Mouse (Mus musculus) lung, embryonic 16.5 days (tissue): Measurements from ENCODE around the gene Tgfbr3. TPM values are rescaled to one million over a fixed set of nuclear protein-coding genes. Genes with fewer than 3 reads are reported as not detected.

Source experiments
- ATAC-seq: fragments of 200-750 bp; cut with Nextera tagmentation; 2 replicates; pipeline ENCODE4 v1.8.0; 2017; ENCODE audit warnings: low read depth, mild to moderate bottlenecking, moderate library complexity
- H3K27ac ChIP-seq: fragments of 300-500 bp; sonication (generic); 2 replicates; pipeline ENCODE4 v1.5.1; 2014; ENCODE audit warnings: mild to moderate bottlenecking, control low read depth, low read length
- H3K27me3 ChIP-seq: fragments of 300-500 bp; sonication (generic); 2 replicates; pipeline ENCODE4 v1.6.1; 2014; ENCODE audit warnings: low read depth, low read length, mixed read lengths; ENCODE audit not compliant: control insufficient read depth, insufficient read depth
- H3K36me3 ChIP-seq: fragments of 300-500 bp; sonication (generic); 2 replicates; pipeline ENCODE4 v1.6.1; 2014; ENCODE audit warnings: low read length; ENCODE audit not compliant: control insufficient read depth, insufficient read depth
- H3K4me1 ChIP-seq: fragments of 300-500 bp; sonication (generic); replicated peaks from 2 replicates; pipeline ENCODE4 v1.6.1; 2014; ENCODE audit warnings: low read length, mixed read lengths; ENCODE audit not compliant: control insufficient read depth, insufficient read depth
- H3K4me2 ChIP-seq: fragments of 300-500 bp; sonication (generic); 2 replicates; pipeline ENCODE4 v1.6.1; 2014; ENCODE audit warnings: low read depth, low read length, control low read depth
- H3K4me3 ChIP-seq: fragments of 300-500 bp; sonication (generic); 2 replicates; pipeline ENCODE4 v1.5.1; 2014; ENCODE audit warnings: mild to moderate bottlenecking, low read length, control low read depth
- H3K9ac ChIP-seq: fragments of 300-500 bp; sonication (generic); 2 replicates; pipeline ENCODE4 v1.6.1; 2014; ENCODE audit warnings: low read length, control low read depth
- H3K9me3 ChIP-seq: fragments of 300-500 bp; sonication (generic); 2 replicates; pipeline ENCODE4 v1.6.1; 2016; ENCODE audit warnings: low read length; ENCODE audit not compliant: control insufficient read depth
- WGBS: fragments of 180-500 bp; shearing (Covaris S2); extraction: QIAGEN DNeasy Blood & Tissue Kit; methylation state at CpG from one replicate; pipeline ENCODE4 v1.1.7; 2014; 5-methylcytosine and 5-hydroxymethylcytosine counted together
- polyA plus RNA-seq: library from polyadenylated mRNA; unstranded; fragments of >200 nt; fragmentation: Nextera tagmentation; extraction: Ambion mirVana; gene quantifications from 2 replicates; pipeline ENCODE4 v1.2.1, GENCODE M21; 2015

The Tgfbr3 gene
- polyA plus RNA-seq, 1 experiment from 2014 or later, result 29.1 TPM

GRCm38 (mm10) chr5:107285563-107285962 lies 3.9 kb downstream of the Tgfbr3 start:
- Histone ChIP-seq H3K4me3 (no peak overlapping the region), H3K27me3 (no peaks in the 10 kb centered on the region), H3K9me3 (peaks cover 1% of the 10 kb centered on the region; the same call in 1 of the 2 replicates), H3K9ac (no peak overlapping the region), H3K36me3 (no peaks in the 10 kb centered on the region), H3K4me2 (no peak overlapping the region), H3K4me1 (peaks cover 14% of the 10 kb centered on the region), H3K27ac (no peak overlapping the region)
- no peak for ATAC-seq
- 73% methylated on average over 6 of the region's 6 CpGs for WGBS

- H3K36me3 ChIP-seq, result no peaks in the 10 kb centered on the region
- H3K27me3 ChIP-seq, result no peaks in the 10 kb centered on the region
- no peak overlapping the region for H3K4me3 ChIP-seq
- H3K27ac ChIP-seq, result no peak overlapping the region
- H3K9ac ChIP-seq, result no peak overlapping the region
- H3K9me3 ChIP-seq, result peaks cover 3% of the 10 kb centered on the region; the same call in 1 of the 2 replicates
- WGBS, result 62% methylated on average over 10 of the region's 10 CpGs
- ATAC-seq, result no peak
- H3K4me1 ChIP-seq, result peaks cover 10% of the 10 kb centered on the region
- H3K4me2 ChIP-seq, result no peak overlapping the region
Measured at GRCm38 (mm10) chr5:107283935-107284524, 5.4 kb downstream of the Tgfbr3 start.

- peaks cover 10% of the 10 kb centered on the region; the same call in 1 of the 2 replicates for H3K4me1 ChIP-seq
- H3K9me3 ChIP-seq, result peaks cover 3% of the 10 kb centered on the region; the same call in 1 of the 2 replicates
- H3K36me3 ChIP-seq, result no peaks in the 10 kb centered on the region
- H3K27ac ChIP-seq, result no peak overlapping the region
- WGBS, result 74% methylated on average over 9 of the region's 9 CpGs
- H3K9ac ChIP-seq, result no peak overlapping the region
- H3K4me2 ChIP-seq, result no peak overlapping the region
- no peak overlapping the region for H3K4me3 ChIP-seq
- no peaks in the 10 kb centered on the region for H3K27me3 ChIP-seq
- ATAC-seq, result no peak
Measured at GRCm38 (mm10) chr5:107282561-107283307, 6.7 kb downstream of the Tgfbr3 start.

GRCm38 (mm10) chr5:107279263-107279662 lies 10.2 kb downstream of the Tgfbr3 start:
- H3K4me1 ChIP-seq, result peaks cover 8% of the 10 kb centered on the region
- no peak overlapping the region for H3K9ac ChIP-seq
- ATAC-seq, result no peak
- H3K27me3 ChIP-seq, result no peaks in the 10 kb centered on the region
- no peak overlapping the region for H3K27ac ChIP-seq
- H3K4me3 ChIP-seq, result no peak overlapping the region
- WGBS, result 52% methylated on average over 4 of the region's 4 CpGs
- H3K4me2 ChIP-seq, result no peak overlapping the region
- H3K36me3 ChIP-seq, result no peaks in the 10 kb centered on the region
- peaks cover 3% of the 10 kb centered on the region; the same call in 1 of the 2 replicates for H3K9me3 ChIP-seq

GRCm38 (mm10) chr5:107276186-107276585 lies 13.2 kb downstream of the Tgfbr3 start:
- H3K4me3 ChIP-seq, result no peak overlapping the region
- no peak overlapping the region for H3K27ac ChIP-seq
- no peak overlapping the region for H3K4me2 ChIP-seq
- ATAC-seq, result no peak
- H3K36me3 ChIP-seq, result no peaks in the 10 kb centered on the region
- no peak overlapping the region for H3K9ac ChIP-seq
- peaks cover 25% of the 10 kb centered on the region for H3K4me1 ChIP-seq
- peaks cover 3% of the 10 kb centered on the region; the same call in 1 of the 2 replicates for H3K9me3 ChIP-seq
- H3K27me3 ChIP-seq, result no peaks in the 10 kb centered on the region
- WGBS, result 35% methylated on average over 3 of the region's 3 CpGs

GRCm38 (mm10) chr5:107272252-107273028 lies 17.0 kb downstream of the Tgfbr3 start:
- no peaks in the 10 kb centered on the region for H3K27me3 ChIP-seq
- H3K36me3 ChIP-seq, result no peaks in the 10 kb centered on the region
- no peak overlapping the region for H3K4me3 ChIP-seq
- no peak overlapping the region for H3K4me2 ChIP-seq
- no peak overlapping the region for H3K9ac ChIP-seq
- H3K4me1 ChIP-seq, result peaks cover 39% of the 10 kb centered on the region
- no peaks in the 10 kb centered on the region for H3K9me3 ChIP-seq
- 54% methylated on average over 11 of the region's 11 CpGs for WGBS
- no peak overlapping the region for H3K27ac ChIP-seq
- no peak for ATAC-seq

- Histone ChIP-seq H3K9ac (peak overlapping the region; percentile 8; the same call in 1 of the 2 replicates), H3K36me3 (no peaks in the 10 kb centered on the region), H3K27ac (peak overlapping the region; percentile 51), H3K4me3 (0 out of 2 replicates have a peak overlapping the region, but pooled peaks have one; percentile 1), H3K4me2 (peak overlapping the region; percentile 25), H3K27me3 (no peaks in the 10 kb centered on the region), H3K4me1 (peaks cover 32% of the 10 kb centered on the region), H3K9me3 (no peaks in the 10 kb centered on the region)
- 6% methylated on average over 6 of the region's 6 CpGs for WGBS
- peak; percentile 73 for ATAC-seq
Measured at GRCm38 (mm10) chr5:107269006-107269328, 20.5 kb downstream of the Tgfbr3 start.

GRCm38 (mm10) chr5:107268121-107269005 lies 21.1 kb downstream of the Tgfbr3 start:
- 0 out of 2 replicates have a peak overlapping the region, but pooled peaks have one; percentile 1 for H3K4me3 ChIP-seq
- 41% methylated on average over 16 of the region's 16 CpGs for WGBS
- no peaks in the 10 kb centered on the region for H3K36me3 ChIP-seq
- peaks cover 31% of the 10 kb centered on the region for H3K4me1 ChIP-seq
- H3K27me3 ChIP-seq, result no peaks in the 10 kb centered on the region
- peak overlapping the region; percentile 25 for H3K4me2 ChIP-seq
- H3K27ac ChIP-seq, result peak overlapping the region; percentile 51
- H3K9ac ChIP-seq, result peak overlapping the region; percentile 8; the same call in 1 of the 2 replicates
- ATAC-seq, result peak; percentile 41
- no peaks in the 10 kb centered on the region for H3K9me3 ChIP-seq
